7 mouse cellular contexts compared by ENCODE assay signal in genomic region chr4:150990148-150990547, GRCm38 (mm10). TPM values are rescaled to one million over a fixed set of nuclear protein-coding genes. Genes with fewer than 3 reads are reported as not detected.
DNase-seq lines count a peak whose midpoint lies in the region; ATAC-seq lines count a peak whose summit lies in the region.

No protein-coding gene starts in this region.

- H3K9ac ChIP-seq in liver, embryonic 11.5 days (ENCODE audit: low read depth, low read length): no peak overlapping the region

- no peak overlapping the region for H3K27ac ChIP-seq in liver, embryonic 11.5 days (ENCODE audit: low read depth, low read length)
- no peak overlapping the region for H3K27ac ChIP-seq in forebrain, embryonic 10.5 days

- no peak overlapping the region for H3K4me2 ChIP-seq in liver, embryonic 11.5 days

- peak; percentile 28 for DNase-seq in liver
- no peak for DNase-seq in liver, embryonic 11.5 days (ENCODE audit: low spot score)
- DNase-seq in MN1 (ENCODE audit: low spot score): peak; percentile 27
- DNase-seq in c-Kit-positive CD71-positive TER-119-positive erythroid progenitor cells, embryonic 14.5 days (ENCODE audit: low spot score): peak; percentile 24
- DNase-seq in forebrain, embryonic 10.5 days (ENCODE audit: extremely low spot score, low spot score): no peak

- no peak for ATAC-seq in liver, embryonic 11.5 days (replicated peaks; ENCODE audit: low FRiP score)
- peak; percentile 50; the same call in 1 of the 2 replicates for ATAC-seq in megakaryocyte-erythroid progenitor cell, adult 5-6 weeks (replicated peaks; ENCODE audit: low FRiP score, low TSS enrichment, poor library complexity, severe bottlenecking)
- ATAC-seq in frontal cortex, adult (ENCODE audit: low TSS enrichment): no peak

- no peaks in the 10 kb centered on the region for H3K9me3 ChIP-seq in liver, embryonic 11.5 days (ENCODE audit: control insufficient read depth, low read length)
- H3K9me3 ChIP-seq in forebrain, embryonic 10.5 days: no peaks in the 10 kb centered on the region

- no peaks in the 10 kb centered on the region for H3K4me1 ChIP-seq in liver, embryonic 11.5 days (replicated peaks; ENCODE audit: control insufficient read depth, insufficient read depth, low read length)
- peaks cover 4% of the 10 kb centered on the region; the same call in 1 of the 2 replicates for H3K4me1 ChIP-seq in forebrain, embryonic 10.5 days

- WGBS in liver, embryonic 11.5 days: 41% methylated on average over 6 of the region's 6 CpGs
- 49% methylated on average over 6 of the region's 6 CpGs for WGBS in forebrain, embryonic 10.5 days

- H3K4me3 ChIP-seq in liver, embryonic 11.5 days (ENCODE audit: low read depth, low read length): no peak overlapping the region
- no peak overlapping the region for H3K4me3 ChIP-seq in forebrain, embryonic 10.5 days

- no peaks in the 10 kb centered on the region for H3K27me3 ChIP-seq in liver, embryonic 11.5 days (replicated peaks; ENCODE audit: control insufficient read depth, insufficient read depth, low read length)
- H3K27me3 ChIP-seq in forebrain, embryonic 10.5 days (ENCODE audit: poor library complexity, severe bottlenecking): no peaks in the 10 kb centered on the region

- H3K36me3 ChIP-seq in liver, embryonic 11.5 days (ENCODE audit: control insufficient read depth, insufficient read depth, low read length): no peaks in the 10 kb centered on the region
- H3K36me3 ChIP-seq in forebrain, embryonic 10.5 days (replicated peaks): no peaks in the 10 kb centered on the region

RNA-seq across cellular contexts. Expression of gene Uts2, which starts 6.7 kb away (rescaled TPM):
- not detected in 2 replicates for polyA plus RNA-seq in liver, embryonic 11.5 days (2014; fragmentation: Nextera tagmentation; extraction: Ambion mirVana)
- total RNA-seq in megakaryocyte-erythroid progenitor cell, adult 5-6 weeks (2014; fragmentation: Nextera tagmentation): not detected in 2 replicates
- not detected in 2 replicates for total RNA-seq in megakaryocyte-erythroid progenitor cell, adult 5-6 weeks (2017)
- not detected in 2 replicates for polyA plus RNA-seq in forebrain, embryonic 10.5 days (2016; fragmentation: Nextera tagmentation; extraction: Ambion mirVana)

RNA-seq across cellular contexts. Expression of gene Per3, which starts 54.3 kb away (rescaled TPM):
- polyA plus RNA-seq in liver, embryonic 11.5 days (2014; fragmentation: Nextera tagmentation; extraction: Ambion mirVana): 7.7 and 8.0 TPM in 2 replicates
- 8.4 and 8.9 TPM in 2 replicates for total RNA-seq in megakaryocyte-erythroid progenitor cell, adult 5-6 weeks (2014; fragmentation: Nextera tagmentation)
- total RNA-seq in megakaryocyte-erythroid progenitor cell, adult 5-6 weeks (2017): 4.4 and 6.1 TPM in 2 replicates
- polyA plus RNA-seq in forebrain, embryonic 10.5 days (2016; fragmentation: Nextera tagmentation; extraction: Ambion mirVana): 6.1 and 6.5 TPM in 2 replicates

Comparison
In these comparisons a context has a peak if more than half of its experiments do, and no peak if none do; other contexts are left out.
1. DNase-seq: peak in liver (single experiment), MN1 (single experiment) and c-Kit-positive CD71-positive TER-119-positive erythroid progenitor cells, embryonic 14.5 days (single experiment); none in liver, embryonic 11.5 days (single experiment) and forebrain, embryonic 10.5 days (single experiment).